Mouse (Mus musculus) bone marrow, adult 2 months (tissue): ENCODE measurements around the gene Pafah1b1. TPM values are rescaled to one million over a fixed set of nuclear protein-coding genes. Genes with fewer than 3 reads are reported as not detected.
A peak's percentile ranks its signal among the peaks of the same experiment; 100 is the strongest.

Experiments used
- H3K27ac ChIP-seq: fragments of 200-500 bp; 2 replicates; pipeline ENCODE4 v1.5.1; 2012; ENCODE audit warnings: low read depth, mild to moderate bottlenecking, control low read depth, inconsistent platforms, low read length; ENCODE audit not compliant: control insufficient read depth, poor library complexity, insufficient read depth
- H3K4me1 ChIP-seq: fragments of 200-500 bp; 2 replicates; pipeline ENCODE4 v1.6.1; 2011; ENCODE audit warnings: low read length; ENCODE audit not compliant: control insufficient read depth, insufficient read depth
- H3K4me3 ChIP-seq: fragments of 200-500 bp; replicated peaks from 2 replicates; pipeline ENCODE3; 2011; ENCODE audit warnings: mild to moderate bottlenecking, low read depth, low read length, control low read depth; ENCODE audit not compliant: control insufficient read depth
- CTCF ChIP-seq: fragments of 200-500 bp; IDR thresholded peaks from 2 replicates; pipeline ENCODE4 v1.5.1; 2011; ENCODE audit warnings: low read length, control low read depth; ENCODE audit not compliant: control insufficient read depth, insufficient read depth
- POLR2A ChIP-seq: fragments of 200-500 bp; IDR thresholded peaks from 2 replicates; pipeline ENCODE4 v1.6.1; 2011; ENCODE audit warnings: low read depth, mild to moderate bottlenecking, control low read depth, low read length, borderline replicate concordance; ENCODE audit not compliant: control insufficient read depth
- WGBS: fragments of 180-500 bp; shearing (Covaris S2); methylation state at CpG from one replicate; pipeline ENCODE4 v1.1.7; 2018; 5-methylcytosine and 5-hydroxymethylcytosine counted together
- polyA plus RNA-seq: library from polyadenylated mRNA; stranded (reverse); fragments of >200 nt; gene quantifications from 2 replicates; pipeline ENCODE4 v1.2.4, GENCODE M21; 2011; ENCODE audit warnings: low replicate concordance; ENCODE audit not compliant: missing spikeins, insufficient read depth, insufficient read length

Pafah1b1 gene
- polyA plus RNA-seq: 24.4 and 33.6 TPM in 2 replicates

- Histone ChIP-seq H3K4me1 (no peaks in the 10 kb centered on the region; the same call in 1 of the 2 replicates), H3K4me3 (peak within 1 kb of the TSS; percentile 99), H3K27ac (peak within 1 kb of the TSS; percentile 99)
- TF ChIP-seq CTCF: no peak
- peak; percentile 95 for TF ChIP-seq POLR2A
- under 1% methylated on average over 47 of the region's 56 CpGs for WGBS
These were observed at the start of gene Pafah1b1 for GRCm38 (mm10) chr11:74724235-74724791. TSS of gene Pafah1b1 (minus strand) at chr11:74724670.

- 66% methylated on average over 2 of the region's 2 CpGs for WGBS
These were observed 47.9 kb upstream of the Pafah1b1 start for GRCm38 (mm10) chr11:74772386-74772785.

GRCm38 (mm10) chr11:74771650-74772049 lies 47.2 kb upstream of the Pafah1b1 start:
- Histone ChIP-seq H3K4me3 (no peak overlapping the region), H3K4me1 (peaks cover 2% of the 10 kb centered on the region; the same call in 1 of the 2 replicates), H3K27ac (no peak overlapping the region)
- 69% methylated on average over 4 of the region's 4 CpGs for WGBS
- TF ChIP-seq POLR2A: no peak
- no peak for TF ChIP-seq CTCF

More at GRCm38 (mm10) chr11:74772386-74772785, 47.9 kb upstream of the Pafah1b1 start:
- no peak overlapping the region for H3K4me3 ChIP-seq
- TF ChIP-seq CTCF (no peak), POLR2A (no peak)
- H3K4me1 ChIP-seq: peaks cover 2% of the 10 kb centered on the region; the same call in 1 of the 2 replicates
- no peak overlapping the region for H3K27ac ChIP-seq

DNA sequence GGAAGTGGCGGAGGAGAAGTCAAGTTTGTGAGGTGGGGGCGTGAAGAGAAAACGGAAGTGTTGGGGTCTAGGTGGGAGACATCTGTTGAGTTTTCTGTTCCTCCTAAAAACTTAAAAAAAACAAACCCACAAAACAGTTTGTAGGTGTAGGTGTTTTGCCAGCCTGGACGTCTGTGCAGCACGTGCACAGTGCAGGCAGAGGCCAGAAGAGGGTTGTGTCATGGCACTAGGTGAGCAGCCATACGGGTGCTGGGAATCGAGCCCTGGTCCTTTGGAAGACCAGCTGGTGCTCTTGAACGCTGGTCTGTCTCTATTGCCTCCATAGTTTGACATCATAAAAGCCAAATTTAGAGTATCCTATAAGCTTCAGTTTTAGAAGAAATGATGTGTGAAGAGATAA lies 46.8 kb upstream of the Pafah1b1 start:
- H3K27ac ChIP-seq: peak overlapping the region; percentile 76
- TF ChIP-seq POLR2A (no peak), CTCF (no peak)
- WGBS: 8% methylated on average over 8 of the region's 8 CpGs
- peak overlapping the region; percentile 91 for H3K4me3 ChIP-seq
- peaks cover 2% of the 10 kb centered on the region; the same call in 1 of the 2 replicates for H3K4me1 ChIP-seq

DNA sequence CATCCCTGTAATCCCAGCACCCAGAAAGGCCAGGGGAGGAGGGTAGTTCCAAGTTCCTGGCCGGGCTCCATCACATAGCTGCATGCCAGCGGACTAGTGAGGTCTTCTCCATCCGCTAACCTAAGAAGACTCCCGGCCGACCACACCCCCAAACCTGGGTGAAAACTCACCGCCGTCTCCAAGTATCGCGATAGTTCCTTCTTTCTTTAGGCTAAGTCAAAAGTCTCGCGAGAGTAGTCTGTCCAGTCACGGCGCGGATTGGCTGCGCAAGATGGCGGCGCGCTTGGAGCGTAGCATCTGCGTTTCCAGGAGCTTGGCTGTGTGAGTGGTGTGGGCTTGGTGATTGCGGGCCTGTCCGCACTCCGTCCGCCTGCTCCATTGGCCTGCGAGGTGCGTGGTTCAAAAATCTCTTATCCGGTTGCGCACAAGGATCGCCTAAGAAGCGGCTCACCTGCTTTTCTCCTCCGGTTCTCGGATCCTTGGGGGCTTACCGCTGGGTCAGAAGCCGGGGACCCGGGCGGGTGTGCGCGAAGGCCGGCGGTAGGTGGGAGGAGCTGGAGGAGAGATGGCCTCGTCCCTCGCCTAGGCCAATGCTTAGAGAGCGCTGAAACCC lies 46.2 kb upstream of the Pafah1b1 start, which contains the start of gene Mettl16:
Gene Mettl16 (plus strand): TSS at position 236 of the 613 bp plus-strand sequence.
- Histone ChIP-seq H3K4me1 (peaks cover 2% of the 10 kb centered on the region; the same call in 1 of the 2 replicates), H3K4me3 (peak within 1 kb of the TSS; percentile 91), H3K27ac (peak within 1 kb of the TSS; percentile 76)
- TF ChIP-seq POLR2A: peak; percentile 96
- no peak for TF ChIP-seq CTCF
- under 1% methylated on average over 43 of the region's 43 CpGs for WGBS

DNA sequence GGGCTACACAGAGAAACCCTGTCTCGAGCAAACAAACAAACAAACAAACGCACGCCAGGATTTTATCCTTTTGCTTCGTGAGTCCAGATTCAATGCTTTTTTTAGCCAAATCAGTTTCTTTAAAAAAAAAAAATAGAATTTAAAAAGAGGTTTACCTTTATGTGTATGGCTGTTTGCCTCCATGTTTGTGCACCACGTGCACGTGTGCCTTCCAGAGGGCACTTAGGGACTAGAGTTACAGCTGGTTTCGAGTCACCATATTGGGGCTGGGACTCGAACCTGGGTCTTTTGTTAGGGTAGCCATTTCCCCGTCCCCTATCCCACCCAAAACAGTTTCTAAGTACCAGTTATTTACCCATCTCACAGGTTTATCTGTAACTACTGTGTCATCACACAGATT lies 45.6 kb upstream of the Pafah1b1 start:
- Histone ChIP-seq H3K4me3 (no peak overlapping the region), H3K4me1 (peaks cover 2% of the 10 kb centered on the region; the same call in 1 of the 2 replicates), H3K27ac (no peak overlapping the region)
- 77% methylated on average over 9 of the region's 9 CpGs for WGBS
- TF ChIP-seq CTCF (no peak), POLR2A (no peak)

GRCm38 (mm10) chr11:74768045-74768444 lies 43.6 kb upstream of the Pafah1b1 start:
- Histone ChIP-seq H3K27ac (no peak overlapping the region), H3K4me3 (no peak overlapping the region), H3K4me1 (peaks cover 2% of the 10 kb centered on the region; the same call in 1 of the 2 replicates)
- TF ChIP-seq POLR2A (no peak), CTCF (peak; percentile 70)
- 47% methylated on average over 6 of the region's 6 CpGs for WGBS

GRCm38 (mm10) chr11:74767469-74767868 lies 43.0 kb upstream of the Pafah1b1 start:
- 93% methylated on average over 4 of the region's 4 CpGs for WGBS
- H3K4me1 ChIP-seq: peaks cover 2% of the 10 kb centered on the region; the same call in 1 of the 2 replicates
- H3K27ac ChIP-seq: no peak overlapping the region
- TF ChIP-seq CTCF: no peak
- TF ChIP-seq POLR2A: no peak
- no peak overlapping the region for H3K4me3 ChIP-seq
